Mouse (Mus musculus) forebrain, embryonic 14.5 days (tissue): Measurements from ENCODE around the gene Lrrc45. TPM values are rescaled to one million over a fixed set of nuclear protein-coding genes. Genes with fewer than 3 reads are reported as not detected.

Source experiments
- ATAC-seq: fragments of 200-750 bp; cut with Nextera tagmentation; 2 replicates; pipeline ENCODE4 v1.8.0; 2017; ENCODE audit warnings: mild to moderate bottlenecking, moderate library complexity
- DNase-seq: peaks from one replicate; pipeline ENCODE4 v3.0.0-alpha.2; 2015; ENCODE audit warnings: low spot score
- H3K27ac ChIP-seq: fragments of 300-500 bp; sonication (generic); 2 replicates; pipeline ENCODE4 v1.5.1; 2014; ENCODE audit warnings: low read depth, mild to moderate bottlenecking, control low read depth, low read length, moderate library complexity
- H3K27me3 ChIP-seq: fragments of 300-500 bp; sonication (generic); replicated peaks from 2 replicates; pipeline ENCODE4 v1.6.1; 2014; ENCODE audit warnings: low read length, control low read depth, mixed read lengths; ENCODE audit not compliant: control insufficient read depth, insufficient read depth
- H3K36me3 ChIP-seq: fragments of 300-500 bp; sonication (generic); 2 replicates; pipeline ENCODE4 v1.6.1; 2014; ENCODE audit warnings: low read length, control low read depth; ENCODE audit not compliant: control insufficient read depth, insufficient read depth
- H3K4me1 ChIP-seq: fragments of 300-500 bp; sonication (generic); 2 replicates; pipeline ENCODE4 v1.6.1; 2014; ENCODE audit warnings: antibody characterized with exemption, low read length, control low read depth; ENCODE audit not compliant: control insufficient read depth, insufficient read depth
- H3K4me2 ChIP-seq: fragments of 300-500 bp; sonication (generic); 2 replicates; pipeline ENCODE4 v1.6.1; 2014; ENCODE audit warnings: mild to moderate bottlenecking, control low read depth, low read length
- H3K4me3 ChIP-seq: fragments of 300-500 bp; sonication (generic); 2 replicates; pipeline ENCODE4 v1.5.1; 2014; ENCODE audit warnings: low read depth, low read length, control low read depth
- H3K9ac ChIP-seq: fragments of 300-500 bp; sonication (generic); 2 replicates; pipeline ENCODE4 v1.6.1; 2014; ENCODE audit warnings: mild to moderate bottlenecking, low read length, control low read depth, moderate library complexity
- H3K9me3 ChIP-seq: fragments of 300-500 bp; sonication (generic); replicated peaks from 2 replicates; pipeline ENCODE4 v1.6.1; 2016; ENCODE audit warnings: low read length, control low read depth, mixed read lengths; ENCODE audit not compliant: control insufficient read depth
- WGBS: fragments of 180-500 bp; shearing (Covaris S2); extraction: QIAGEN DNeasy Blood & Tissue Kit; methylation state at CpG from one replicate; pipeline ENCODE4 v1.1.7; 2014; 5-methylcytosine and 5-hydroxymethylcytosine counted together
- polyA plus RNA-seq: library from polyadenylated mRNA; unstranded; fragments of >200 nt; fragmentation: Nextera tagmentation; extraction: Ambion mirVana; gene quantifications from 2 replicates; pipeline ENCODE4 v1.2.1, GENCODE M21; 2014

Gene Lrrc45
- polyA plus RNA-seq, 1 experiment from 2014 or later: 39.0 TPM

GRCm38 (mm10) chr11:120709551-120709950, 4.2 kb upstream of the Lrrc45 start:
- Histone ChIP-seq H3K4me1 (peaks cover 17% of the 10 kb centered on the region), H3K9ac (no peak overlapping the region), H3K4me2 (no peak overlapping the region), H3K27me3 (no peaks in the 10 kb centered on the region), H3K36me3 (peaks cover 20% of the 10 kb centered on the region), H3K9me3 (no peaks in the 10 kb centered on the region), H3K27ac (no peak overlapping the region), H3K4me3 (no peak overlapping the region)
- DNase-seq (no peak), ATAC-seq (no peak)
- WGBS: 75% methylated on average over 2 of the region's 2 CpGs

- 82% methylated on average over 5 of the region's 5 CpGs for WGBS
- Histone ChIP-seq H3K4me1 (peaks cover 11% of the 10 kb centered on the region), H3K27ac (no peak overlapping the region), H3K27me3 (no peaks in the 10 kb centered on the region), H3K4me3 (no peak overlapping the region), H3K4me2 (no peak overlapping the region), H3K9ac (no peak overlapping the region), H3K36me3 (peaks cover 26% of the 10 kb centered on the region), H3K9me3 (no peaks in the 10 kb centered on the region)
- ATAC-seq (no peak), DNase-seq (no peak)
Observed at GRCm38 (mm10) chr11:120710672-120711071, 3.1 kb upstream of the Lrrc45 start.

GRCm38 (mm10) chr11:120711980-120712604, 1.6 kb upstream of the Lrrc45 start:
- Histone ChIP-seq H3K27ac (no peak overlapping the region), H3K36me3 (peaks cover 34% of the 10 kb centered on the region), H3K4me2 (peak overlapping the region; percentile 94), H3K9ac (no peak overlapping the region), H3K4me1 (peaks cover 9% of the 10 kb centered on the region), H3K4me3 (no peak overlapping the region), H3K9me3 (no peaks in the 10 kb centered on the region), H3K27me3 (no peaks in the 10 kb centered on the region)
- 63% methylated on average over 8 of the region's 8 CpGs for WGBS
- DNase-seq (no peak), ATAC-seq (no peak)

GRCm38 (mm10) chr11:120712771-120713568, 755 bp upstream of the Lrrc45 start:
- peak; percentile 1 for ATAC-seq

GRCm38 (mm10) chr11:120714546-120714945, 821 bp downstream of the Lrrc45 start:
- 63% methylated on average over 10 of the region's 10 CpGs for WGBS
- Histone ChIP-seq H3K4me3 (peak overlapping the region; percentile 50), H3K9me3 (no peaks in the 10 kb centered on the region), H3K4me2 (peak overlapping the region; percentile 84), H3K9ac (peak overlapping the region; percentile 75), H3K36me3 (peaks cover 53% of the 10 kb centered on the region), H3K27ac (no peak overlapping the region), H3K4me1 (peaks cover 9% of the 10 kb centered on the region), H3K27me3 (no peaks in the 10 kb centered on the region)
- no peak for DNase-seq
- ATAC-seq: no peak

More at GRCm38 (mm10) chr11:120712771-120713568, 755 bp upstream of the Lrrc45 start:
- H3K4me1 ChIP-seq: peaks cover 9% of the 10 kb centered on the region
- H3K4me2 ChIP-seq: peak overlapping the region; percentile 94
- peak overlapping the region; percentile 63 for H3K27ac ChIP-seq
- no peaks in the 10 kb centered on the region for H3K9me3 ChIP-seq
- H3K9ac ChIP-seq: peak overlapping the region; percentile 70
- peaks cover 43% of the 10 kb centered on the region for H3K36me3 ChIP-seq
- H3K4me3 ChIP-seq: peak overlapping the region; percentile 50
- peak; percentile 55 for DNase-seq
- H3K27me3 ChIP-seq: no peaks in the 10 kb centered on the region
- WGBS: under 1% methylated on average over 38 of the region's 38 CpGs

- 91% methylated on average over 9 of the region's 9 CpGs for WGBS
- Histone ChIP-seq H3K4me1 (peaks cover 9% of the 10 kb centered on the region), H3K36me3 (peaks cover 54% of the 10 kb centered on the region), H3K27ac (no peak overlapping the region), H3K27me3 (no peaks in the 10 kb centered on the region), H3K4me2 (no peak overlapping the region), H3K4me3 (no peak overlapping the region), H3K9me3 (no peaks in the 10 kb centered on the region), H3K9ac (no peak overlapping the region)
- DNase-seq (no peak), ATAC-seq (no peak)
Observed at GRCm38 (mm10) chr11:120715131-120715530, 1.4 kb downstream of the Lrrc45 start.

- 96% methylated on average over 9 of the region's 9 CpGs for WGBS
- Histone ChIP-seq H3K4me2 (no peak overlapping the region), H3K4me1 (peaks cover 11% of the 10 kb centered on the region), H3K9me3 (no peaks in the 10 kb centered on the region), H3K36me3 (peaks cover 45% of the 10 kb centered on the region), H3K4me3 (no peak overlapping the region), H3K27ac (no peak overlapping the region), H3K27me3 (no peaks in the 10 kb centered on the region), H3K9ac (no peak overlapping the region)
- DNase-seq (no peak), ATAC-seq (no peak)
Observed at GRCm38 (mm10) chr11:120719242-120719641, 5.5 kb downstream of the Lrrc45 start.

GRCm38 (mm10) chr11:120719841-120720376, 6.2 kb downstream of the Lrrc45 start:
- no peak for ATAC-seq
- H3K27me3 ChIP-seq: no peaks in the 10 kb centered on the region
- no peaks in the 10 kb centered on the region for H3K9me3 ChIP-seq
- H3K4me1 ChIP-seq: peaks cover 7% of the 10 kb centered on the region
- DNase-seq: no peak
- WGBS: 86% methylated on average over 13 of the region's 13 CpGs
- no peak overlapping the region for H3K27ac ChIP-seq
- no peak overlapping the region for H3K4me3 ChIP-seq
- H3K4me2 ChIP-seq: no peak overlapping the region
- H3K36me3 ChIP-seq: peaks cover 45% of the 10 kb centered on the region
- no peak overlapping the region for H3K9ac ChIP-seq

GRCm38 (mm10) chr11:120720450-120720849, 6.7 kb downstream of the Lrrc45 start:
- no peaks in the 10 kb centered on the region for H3K27me3 ChIP-seq
- H3K27ac ChIP-seq: no peak overlapping the region
- H3K4me2 ChIP-seq: peak overlapping the region; percentile 95
- DNase-seq (peak; percentile 94), ATAC-seq (peak; percentile 16)
- peak overlapping the region; percentile 84 for H3K9ac ChIP-seq
- no peaks in the 10 kb centered on the region for H3K9me3 ChIP-seq
- 11% methylated on average over 17 of the region's 17 CpGs for WGBS
- peak overlapping the region; percentile 64 for H3K4me3 ChIP-seq
- peaks cover 7% of the 10 kb centered on the region for H3K4me1 ChIP-seq
- H3K36me3 ChIP-seq: peaks cover 41% of the 10 kb centered on the region
